21 mouse cellular contexts compared by ENCODE assay signal in genomic region chr10:122615658-122616057, GRCm38 (mm10).
A peak's percentile ranks its signal among the peaks of the same experiment; 100 is the strongest.
DNase-seq lines count a peak whose midpoint lies in the region; ATAC-seq and TF ChIP-seq lines count a peak whose summit lies in the region.
"Had no signal": no experiment of that assay in that cellular context is flagged by ENCODE, and none has a peak within 500 bp of the region (broad histone marks: within the 10 kb centered on the region; RNA-seq: fewer than 3 reads in every experiment).

No protein-coding gene starts in this region.

- no peak for ATAC-seq in liver, postnatal 0 days
- ATAC-seq in granulocyte monocyte progenitor cell, adult 5-6 weeks (replicated peaks; ENCODE audit: poor library complexity, severe bottlenecking), result peak; percentile 83
- no peak for ATAC-seq in kidney, embryonic 14.5 days (ENCODE audit: low FRiP score, low TSS enrichment)
- ATAC-seq: forebrain, embryonic 14.5 days had no signal

- H3K9ac ChIP-seq in liver, postnatal 0 days (replicated peaks), result no peak overlapping the region
- no peak overlapping the region for H3K9ac ChIP-seq in kidney, embryonic 14.5 days (ENCODE audit: low read depth, low read length)
- H3K9ac ChIP-seq: embryonic facial prominence, embryonic 12.5 days; embryonic facial prominence, embryonic 15.5 days; hindbrain, embryonic 12.5 days; hindbrain, embryonic 15.5 days had no signal

- TF ChIP-seq EP300 in liver, postnatal 0 days (IDR thresholded peaks at IDR 0.05; ENCODE audit: low read depth), result no peak

- 78% methylated on average over 12 of the region's 12 CpGs for WGBS in liver, postnatal 0 days (ENCODE audit: insufficient replicate concordance)
- 95% methylated on average over 12 of the region's 12 CpGs for WGBS in kidney, embryonic 14.5 days

- peaks cover 20% of the 10 kb centered on the region for H3K4me1 ChIP-seq in liver, postnatal 0 days (ENCODE audit: insufficient read depth)
- H3K4me1 ChIP-seq in kidney, embryonic 14.5 days (ENCODE audit: control insufficient read depth, insufficient read depth, low read length), result peaks cover 19% of the 10 kb centered on the region; the same call in 1 of the 2 replicates
- H3K4me1 ChIP-seq: embryonic facial prominence, embryonic 12.5 days; embryonic facial prominence, embryonic 15.5 days; hindbrain, embryonic 12.5 days; hindbrain, embryonic 15.5 days had no signal

- no peak overlapping the region for H3K27ac ChIP-seq in liver, postnatal 0 days (ENCODE audit: low read depth)
- H3K27ac ChIP-seq in kidney, embryonic 14.5 days (ENCODE audit: low read depth, low read length), result no peak overlapping the region
- H3K27ac ChIP-seq: embryonic facial prominence, embryonic 12.5 days; embryonic facial prominence, embryonic 15.5 days; hindbrain, embryonic 12.5 days; hindbrain, embryonic 15.5 days had no signal

- peak; percentile 38 for DNase-seq in liver, postnatal 0 days
- DNase-seq in liver, result no peak
- peak; percentile 29 to 65 for DNase-seq in monocyte, adult 2 months (ENCODE audit: low read depth in 1 of 2, low spot score in 2 of 2)
- no peak for DNase-seq in frontal cortex, postnatal 14 days (ENCODE audit: low spot score in 2 of 2)
- no peak for DNase-seq in adrenal gland, postnatal 10 days
- DNase-seq: adrenal gland, adult 2 months; adrenal gland, postnatal 25 days; cerebellum, adult 11-12 months; cerebellum, adult 8-10 months; gastrocnemius, postnatal 10 days; gastrocnemius, postnatal 36 days; heart, adult 11 months had no signal

- H3K9me3 ChIP-seq in liver, postnatal 0 days (ENCODE audit: low read length), result no peaks in the 10 kb centered on the region
- no peaks in the 10 kb centered on the region for H3K9me3 ChIP-seq in kidney, embryonic 14.5 days (ENCODE audit: control insufficient read depth, low read length)
- H3K9me3 ChIP-seq: embryonic facial prominence, embryonic 12.5 days; embryonic facial prominence, embryonic 15.5 days; hindbrain, embryonic 12.5 days; hindbrain, embryonic 15.5 days had no signal

- no peaks in the 10 kb centered on the region for H3K27me3 ChIP-seq in liver, postnatal 0 days (ENCODE audit: insufficient read depth, low read length)
- H3K27me3 ChIP-seq in kidney, embryonic 14.5 days (ENCODE audit: control insufficient read depth, insufficient read depth, low read length), result no peaks in the 10 kb centered on the region
- H3K27me3 ChIP-seq: embryonic facial prominence, embryonic 12.5 days; embryonic facial prominence, embryonic 15.5 days; hindbrain, embryonic 12.5 days; hindbrain, embryonic 15.5 days had no signal

- H3K4me2 ChIP-seq in liver, postnatal 0 days (ENCODE audit: low read depth, low read length), result no peak overlapping the region
- H3K4me2 ChIP-seq in kidney, embryonic 14.5 days (replicated peaks; ENCODE audit: low read depth, low read length), result no peak overlapping the region
- H3K4me2 ChIP-seq: embryonic facial prominence, embryonic 12.5 days; embryonic facial prominence, embryonic 15.5 days; heart, embryonic 11.5 days; hindbrain, embryonic 12.5 days; hindbrain, embryonic 15.5 days had no signal

- no peak overlapping the region for H3K4me3 ChIP-seq in liver, postnatal 0 days (ENCODE audit: low read depth, low read length)
- no peak overlapping the region for H3K4me3 ChIP-seq in kidney, embryonic 14.5 days (ENCODE audit: low read length)
- H3K4me3 ChIP-seq: embryonic facial prominence, embryonic 12.5 days; embryonic facial prominence, embryonic 15.5 days; hindbrain, embryonic 12.5 days; hindbrain, embryonic 15.5 days had no signal

- H3K36me3 ChIP-seq in liver, postnatal 0 days (replicated peaks; ENCODE audit: insufficient read depth, low read length), result no peaks in the 10 kb centered on the region
- no peaks in the 10 kb centered on the region for H3K36me3 ChIP-seq in kidney, embryonic 14.5 days (ENCODE audit: control insufficient read depth, insufficient read depth, low read length)
- H3K36me3 ChIP-seq: embryonic facial prominence, embryonic 12.5 days; embryonic facial prominence, embryonic 15.5 days; G1E; hindbrain, embryonic 12.5 days; hindbrain, embryonic 15.5 days had no signal

- no peak for TF ChIP-seq CTCF in liver, postnatal 0 days (IDR thresholded peaks at IDR 0.05; ENCODE audit: low read depth)

Comparison
In these comparisons a context has a peak if more than half of its experiments do, and no peak if none do; other contexts are left out.
1. DNase-seq: peak in liver, postnatal 0 days (single experiment) and monocyte, adult 2 months (2 of 2); none in liver (single experiment), frontal cortex, postnatal 14 days (0 of 2) and adrenal gland, postnatal 10 days (single experiment).